Mouse (Mus musculus): ENCODE measurements at regions not wholly inside any gene's neighbourhood (a gene's known extent, or its start where the extent isn't known, plus 50 kb on each side); places are given as distances from the start of the nearest gene placed in this dataset.

DNA sequence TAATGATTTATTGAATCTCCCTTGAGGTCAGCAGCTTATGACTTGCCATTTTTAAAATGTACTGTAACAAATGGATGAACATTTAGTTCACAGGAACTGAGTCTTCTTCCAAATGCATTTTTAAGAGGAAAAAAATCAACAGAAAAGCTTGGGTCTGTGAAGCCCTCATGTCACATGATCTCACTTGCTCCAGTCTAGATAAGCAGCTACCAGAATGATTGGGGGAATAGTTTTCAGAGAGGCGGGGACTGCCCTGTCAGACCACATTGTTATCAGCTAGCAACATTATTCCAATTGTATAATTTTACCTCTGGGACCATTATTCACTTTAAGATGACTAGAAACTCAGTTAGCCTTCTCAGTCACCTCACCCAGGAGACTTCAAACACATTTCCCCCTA lies 376.1 kb upstream of the Tbl1xr1 start:
- TF ChIP-seq POLR2A (IDR thresholded peaks at IDR 0.05; ENCODE audit: borderline replicate concordance, low read depth, low read length) (no peak), CTCF (IDR thresholded peaks at IDR 0.05; ENCODE audit: low read depth, low read length) (no peak)
